Mouse (Mus musculus) lung, embryonic 15.5 days (tissue): ENCODE measurements at regions not wholly inside any gene's neighbourhood (a gene's known extent, or its start where the extent isn't known, plus 50 kb on each side); places are given as distances from the start of the nearest gene placed in this dataset.
"Not testable (repeated sequence)": the region's sequence is repeated elsewhere in the genome, so short reads cannot be mapped to it uniquely, and the experiment has no call there.

ENCODE experiments used
- ATAC-seq: fragments of 200-750 bp; cut with Nextera tagmentation; 2 replicates; pipeline ENCODE4 v1.8.0; 2017; ENCODE audit warnings: moderate number of reproducible peaks, borderline replicate concordance; ENCODE audit not compliant: low FRiP score, low TSS enrichment; ENCODE audit errors: extremely low read depth
- H3K27ac ChIP-seq: fragments of 300-500 bp; sonication (generic); 2 replicates; pipeline ENCODE4 v1.5.1; 2015; ENCODE audit warnings: moderate library complexity, mild to moderate bottlenecking, inconsistent platforms
- H3K27me3 ChIP-seq: fragments of 300-500 bp; sonication (generic); 2 replicates; pipeline ENCODE4 v1.6.1; 2015; ENCODE audit warnings: inconsistent platforms
- H3K36me3 ChIP-seq: fragments of 300-500 bp; sonication (generic); 2 replicates; pipeline ENCODE4 v1.6.1; 2015; ENCODE audit warnings: inconsistent platforms
- H3K4me1 ChIP-seq: fragments of 300-500 bp; sonication (generic); 2 replicates; pipeline ENCODE4 v1.6.1; 2015; ENCODE audit warnings: inconsistent platforms
- H3K4me2 ChIP-seq: fragments of 300-500 bp; sonication (generic); 2 replicates; pipeline ENCODE4 v1.6.1; 2015; ENCODE audit warnings: inconsistent platforms, mild to moderate bottlenecking, moderate library complexity
- H3K4me3 ChIP-seq: fragments of 300-500 bp; sonication (generic); 2 replicates; pipeline ENCODE4 v1.5.1; 2015; ENCODE audit warnings: mild to moderate bottlenecking, inconsistent platforms
- H3K9ac ChIP-seq: fragments of 300-500 bp; sonication (generic); 2 replicates; pipeline ENCODE4 v1.6.1; 2015; ENCODE audit warnings: inconsistent platforms
- H3K9me3 ChIP-seq: fragments of 300-500 bp; sonication (generic); 2 replicates; pipeline ENCODE4 v1.6.1; 2016; ENCODE audit warnings: inconsistent platforms
- WGBS: fragments of 180-500 bp; shearing (Covaris S2); methylation state at CpG from one replicate; pipeline ENCODE4 v1.1.7; 2015; 5-methylcytosine and 5-hydroxymethylcytosine counted together

DNA sequence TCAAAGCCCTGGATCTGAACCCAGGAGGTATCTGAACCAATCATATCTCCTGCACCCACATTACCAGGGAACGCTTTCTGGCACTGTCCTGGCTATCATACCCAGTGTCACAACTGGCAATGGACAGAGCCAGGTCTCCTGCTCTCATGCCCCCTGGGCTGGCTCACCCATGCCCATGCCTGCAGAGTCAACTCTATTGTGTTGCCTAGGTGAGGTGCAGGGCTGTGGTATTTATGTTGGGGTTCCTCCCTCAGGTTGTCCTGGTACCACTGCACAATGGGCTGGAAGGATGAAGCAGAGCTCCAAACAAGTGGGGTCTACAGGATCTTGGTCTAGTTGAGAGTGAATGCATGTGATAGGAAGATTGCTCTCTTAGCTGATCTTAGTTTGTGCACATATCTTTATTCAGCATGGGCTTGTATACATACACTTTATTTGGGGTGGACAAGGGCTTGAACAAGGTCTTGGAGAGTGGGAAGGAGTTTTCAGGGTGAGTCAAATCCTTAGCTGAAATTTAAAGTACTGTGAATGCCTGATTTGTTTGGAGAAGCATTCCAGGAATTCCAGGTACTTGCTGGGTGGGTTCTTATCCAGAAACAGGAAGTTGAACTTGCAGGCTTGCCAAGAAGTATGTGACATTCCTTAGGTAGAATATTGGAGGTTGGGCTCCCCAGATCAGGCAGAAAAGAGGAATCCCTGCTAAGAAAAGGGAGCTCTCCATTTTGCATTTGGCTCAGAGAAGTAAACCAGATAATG, 123.2 kb downstream of the Ube2dnl2 start:
- H3K4me3 ChIP-seq, result no peak overlapping the region
- H3K9ac ChIP-seq, result no peak overlapping the region
- peak; percentile 72; the same call in 1 of the 2 replicates for ATAC-seq
- no peaks in the 10 kb centered on the region for H3K9me3 ChIP-seq
- H3K4me1 ChIP-seq, result no peaks in the 10 kb centered on the region
- no peaks in the 10 kb centered on the region for H3K27me3 ChIP-seq
- H3K36me3 ChIP-seq, result no peaks in the 10 kb centered on the region
- H3K4me2 ChIP-seq, result no peak overlapping the region
- WGBS, result 88% methylated on average over 1 of the region's 1 CpGs
- peak overlapping the region; percentile 59; the same call in 1 of the 2 replicates for H3K27ac ChIP-seq

DNA sequence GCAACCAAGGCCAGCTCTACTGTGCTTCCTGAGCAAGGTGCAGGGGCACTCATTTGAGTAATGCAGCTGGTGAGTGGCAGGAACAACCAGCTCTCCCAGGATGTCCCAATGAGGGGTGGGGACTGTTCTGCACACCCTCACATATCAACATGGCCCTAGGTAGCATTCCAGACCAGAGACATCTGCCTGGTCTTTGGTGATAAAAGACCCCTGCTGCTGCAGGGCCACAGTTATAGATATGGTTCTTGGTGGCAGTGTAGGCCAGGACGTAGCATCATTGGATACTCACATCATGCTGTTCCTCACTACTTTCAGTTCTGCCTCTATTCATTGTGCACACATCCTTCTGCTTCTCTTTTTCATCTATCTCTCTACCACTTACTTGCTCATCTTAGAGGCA, 124.1 kb downstream of the Ube2dnl2 start:
- ATAC-seq, result no peak
- 50% methylated on average over 1 of the region's 1 CpGs for WGBS
- Histone ChIP-seq H3K4me2 (no peak overlapping the region), H3K4me1 (no peaks in the 10 kb centered on the region), H3K9me3 (no peaks in the 10 kb centered on the region), H3K9ac (no peak overlapping the region), H3K27me3 (no peaks in the 10 kb centered on the region), H3K27ac (peak overlapping the region; percentile 59; the same call in 1 of the 2 replicates), H3K36me3 (no peaks in the 10 kb centered on the region), H3K4me3 (no peak overlapping the region)

DNA sequence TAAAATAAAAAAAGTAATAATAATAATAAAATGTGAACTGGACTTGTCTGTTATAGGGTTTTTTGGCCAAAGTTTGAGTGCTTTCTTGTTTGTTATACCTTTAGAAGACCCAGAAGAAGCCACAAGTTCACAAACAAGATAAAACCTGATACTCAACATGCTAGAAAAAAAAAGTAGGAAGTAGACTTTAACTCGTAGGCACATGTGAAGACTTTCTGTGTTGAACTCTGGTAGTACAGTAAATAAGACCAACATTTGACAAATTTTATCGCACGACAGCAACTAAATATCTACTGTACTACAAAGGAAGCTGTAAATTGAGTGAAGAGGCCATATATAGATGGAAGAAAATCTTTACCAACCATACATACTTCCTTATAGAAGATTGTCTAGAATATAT, 131.6 kb downstream of the Ube2dnl2 start:
- Histone ChIP-seq H3K27ac (no peak overlapping the region), H3K4me2 (no peak overlapping the region), H3K4me1 (no peaks in the 10 kb centered on the region), H3K9me3 (no peaks in the 10 kb centered on the region), H3K4me3 (no peak overlapping the region), H3K27me3 (no peaks in the 10 kb centered on the region), H3K9ac (no peak overlapping the region), H3K36me3 (no peaks in the 10 kb centered on the region)
- WGBS, result 78% methylated on average over 3 of the region's 3 CpGs
- ATAC-seq, result no peak

DNA sequence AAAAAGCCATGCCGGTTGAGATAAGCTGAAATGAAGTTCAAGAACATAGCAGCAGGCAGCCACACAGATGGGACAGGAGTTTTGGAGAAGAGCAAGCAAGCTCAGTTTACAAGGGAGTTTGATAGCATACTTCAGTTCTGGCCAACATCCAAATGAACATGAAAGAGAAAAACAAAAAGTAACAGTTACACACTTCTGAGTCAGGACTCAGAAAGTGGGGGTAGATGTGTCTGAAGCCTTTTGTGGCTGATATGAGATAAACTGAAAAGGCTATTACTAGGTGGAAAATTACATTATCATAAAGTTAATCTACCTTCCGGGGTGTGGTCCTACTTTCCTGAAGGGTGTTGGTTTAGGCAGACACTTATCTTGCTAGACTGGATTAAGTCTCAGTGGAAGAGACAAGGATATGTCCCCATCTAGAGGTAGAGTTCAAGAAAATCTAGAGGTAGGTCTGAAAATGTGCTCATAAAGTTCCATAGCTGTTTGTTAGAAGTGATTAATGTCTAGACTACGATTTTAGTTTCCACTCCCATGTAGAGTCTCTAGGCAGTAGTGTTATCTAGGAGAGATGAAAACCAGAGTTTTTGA, 155.3 kb downstream of the Ube2dnl2 start:
- H3K36me3 ChIP-seq, result no peaks in the 10 kb centered on the region
- H3K27me3 ChIP-seq, result no peaks in the 10 kb centered on the region
- H3K9me3 ChIP-seq, result no peaks in the 10 kb centered on the region
- no peaks in the 10 kb centered on the region for H3K4me1 ChIP-seq
- H3K4me3 ChIP-seq, result no peak overlapping the region
- ATAC-seq, result no peak
- no peak overlapping the region for H3K27ac ChIP-seq
- WGBS, result 74% methylated on average over 3 of the region's 3 CpGs
- H3K4me2 ChIP-seq, result no peak overlapping the region
- H3K9ac ChIP-seq, result no peak overlapping the region

DNA sequence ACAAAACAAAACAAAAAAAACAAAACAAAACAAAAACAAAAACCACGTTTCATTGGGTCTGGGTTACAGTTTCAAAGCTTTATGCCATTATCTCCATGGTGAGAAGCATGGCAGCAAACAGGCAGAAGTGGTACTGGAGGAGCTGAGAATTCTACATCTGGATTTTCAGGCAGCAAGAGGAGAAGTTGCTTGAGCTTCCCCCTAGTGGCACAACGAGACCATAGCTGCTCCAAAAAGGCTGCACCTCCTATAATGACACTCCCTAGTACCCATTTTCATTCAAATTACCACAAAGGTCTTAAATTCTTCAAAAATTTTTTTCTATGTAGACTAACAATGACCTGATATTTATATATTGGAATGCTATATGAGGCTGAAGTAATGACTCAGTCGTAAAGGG, 162.0 kb downstream of the Ube2dnl2 start:
- H3K4me3 ChIP-seq, result no peak overlapping the region
- 58% methylated on average over 3 of the region's 3 CpGs for WGBS
- no peak for ATAC-seq
- no peak overlapping the region for H3K9ac ChIP-seq
- H3K4me2 ChIP-seq, result no peak overlapping the region
- H3K9me3 ChIP-seq, result no peaks in the 10 kb centered on the region
- no peaks in the 10 kb centered on the region for H3K4me1 ChIP-seq
- no peak overlapping the region for H3K27ac ChIP-seq
- H3K36me3 ChIP-seq, result no peaks in the 10 kb centered on the region
- H3K27me3 ChIP-seq, result no peaks in the 10 kb centered on the region

DNA sequence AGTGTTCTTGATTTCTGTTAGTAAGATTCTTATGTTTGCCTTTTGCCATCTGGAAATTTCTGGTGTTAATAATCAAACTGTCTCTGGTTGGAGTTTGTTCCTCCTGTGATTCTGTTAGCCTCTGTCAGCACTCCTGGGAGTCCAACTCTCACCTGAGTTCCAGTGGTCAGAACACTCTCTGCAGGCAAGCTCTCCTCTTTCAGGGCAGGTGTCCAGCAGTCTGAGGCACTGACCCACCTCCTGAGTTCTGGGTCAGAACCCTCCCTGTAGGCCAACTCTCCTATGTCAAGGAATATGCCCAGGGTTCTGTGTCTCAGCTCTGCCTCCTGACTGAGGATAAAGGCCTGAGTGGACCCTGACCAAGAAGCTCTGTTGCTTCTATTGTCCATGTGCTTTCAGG, 184.6 kb downstream of the Ube2dnl2 start:
- H3K36me3 ChIP-seq, H3K4me3 ChIP-seq, H3K27ac ChIP-seq, H3K4me1 ChIP-seq, H3K27me3 ChIP-seq, H3K9me3 ChIP-seq, H3K9ac ChIP-seq, H3K4me2 ChIP-seq, ATAC-seq: not testable (repeated sequence)

DNA sequence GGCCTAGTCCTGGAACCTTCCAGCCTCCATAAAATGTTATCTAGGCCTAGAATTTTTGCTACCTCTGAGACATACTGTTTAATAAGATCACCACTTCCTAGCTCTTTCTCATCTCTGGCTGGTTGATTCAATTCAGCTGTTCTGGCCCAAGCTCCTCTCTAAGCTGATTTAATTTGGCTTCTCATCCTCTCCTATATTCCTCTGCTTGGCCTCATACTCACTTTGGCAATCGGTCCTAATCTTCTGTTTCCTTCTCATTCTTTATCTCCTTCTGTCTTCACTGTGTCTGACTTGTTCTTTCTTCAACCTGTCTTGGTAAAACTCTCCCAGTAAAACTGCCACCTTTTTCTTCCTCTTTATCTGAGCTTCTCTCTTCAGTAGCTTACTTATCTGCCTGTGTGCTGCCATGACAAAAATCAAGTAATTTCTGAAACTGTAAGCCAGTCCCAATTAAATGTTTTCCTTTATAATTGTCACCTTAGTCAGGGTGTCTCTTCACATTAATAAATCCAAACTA, 185.7 kb downstream of the Ube2dnl2 start:
- no peak overlapping the region for H3K27ac ChIP-seq
- H3K4me3 ChIP-seq, result no peak overlapping the region

More for the DNA sequence above, 185.7 kb downstream of the Ube2dnl2 start:
- Histone ChIP-seq H3K27me3 (no peaks in the 10 kb centered on the region), H3K4me2 (no peak overlapping the region), H3K9ac (no peak overlapping the region), H3K36me3 (no peaks in the 10 kb centered on the region), H3K9me3 (no peaks in the 10 kb centered on the region), H3K4me1 (no peaks in the 10 kb centered on the region)
- 70% methylated on average over 1 of the region's 1 CpGs for WGBS
- no peak for ATAC-seq
